Mouse (Mus musculus): ENCODE results near the gene Cfap74.
"Not testable (repeated sequence)": the region's sequence is repeated elsewhere in the genome, so short reads cannot be mapped to it uniquely, and the experiment has no call there.

The Cfap74 gene

GRCm38 (mm10) chr4:155408695-155409057 lies 314 bp upstream of the Cfap74 start:
- DNase-seq (ENCODE audit: low spot score), result no peak

- DNase-seq (ENCODE audit: low spot score), result no peak
Observed at GRCm38 (mm10) chr4:155412124-155412523, 3.1 kb downstream of the Cfap74 start.

DNA sequence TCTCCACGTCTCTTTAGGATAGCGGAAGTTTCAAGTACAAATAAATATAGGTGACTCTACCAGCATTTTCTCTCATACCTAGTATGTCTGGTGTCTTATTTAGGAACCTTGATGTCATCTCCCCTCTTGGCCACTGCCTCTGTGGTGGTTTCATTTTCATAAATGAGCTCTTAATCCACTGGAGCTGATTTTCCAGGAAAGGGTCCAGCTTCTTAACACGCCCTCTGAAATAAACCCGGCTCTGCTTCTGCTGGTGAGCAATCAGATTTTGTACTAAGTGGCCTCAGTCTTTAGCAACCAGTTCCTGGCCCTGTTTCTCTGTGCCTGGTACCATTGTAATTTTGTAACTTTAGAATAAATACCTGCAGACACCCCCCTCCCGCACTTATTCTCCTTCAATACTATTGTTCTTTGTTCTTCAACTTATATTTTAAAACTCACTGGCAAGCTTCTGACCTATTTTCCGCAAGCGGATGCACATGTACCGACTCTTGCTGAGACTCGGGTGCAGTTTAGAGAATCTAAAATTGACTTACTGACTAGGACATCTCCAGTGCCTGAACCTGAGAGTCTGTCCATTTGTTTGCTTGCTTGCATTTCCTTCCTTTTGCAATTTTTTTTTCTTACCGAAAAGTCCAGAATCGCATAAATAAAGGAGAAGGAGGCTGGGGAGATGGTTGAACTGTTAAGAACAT lies 4.8 kb downstream of the Cfap74 start:
- no peak for DNase-seq (ENCODE audit: low spot score)

GRCm38 (mm10) chr4:155414656-155415235 lies 5.8 kb downstream of the Cfap74 start:
- no peak for DNase-seq (ENCODE audit: low spot score)

GRCm38 (mm10) chr4:155420137-155420536 lies 11.1 kb downstream of the Cfap74 start:
- DNase-seq (ENCODE audit: low spot score), result no peak

DNA sequence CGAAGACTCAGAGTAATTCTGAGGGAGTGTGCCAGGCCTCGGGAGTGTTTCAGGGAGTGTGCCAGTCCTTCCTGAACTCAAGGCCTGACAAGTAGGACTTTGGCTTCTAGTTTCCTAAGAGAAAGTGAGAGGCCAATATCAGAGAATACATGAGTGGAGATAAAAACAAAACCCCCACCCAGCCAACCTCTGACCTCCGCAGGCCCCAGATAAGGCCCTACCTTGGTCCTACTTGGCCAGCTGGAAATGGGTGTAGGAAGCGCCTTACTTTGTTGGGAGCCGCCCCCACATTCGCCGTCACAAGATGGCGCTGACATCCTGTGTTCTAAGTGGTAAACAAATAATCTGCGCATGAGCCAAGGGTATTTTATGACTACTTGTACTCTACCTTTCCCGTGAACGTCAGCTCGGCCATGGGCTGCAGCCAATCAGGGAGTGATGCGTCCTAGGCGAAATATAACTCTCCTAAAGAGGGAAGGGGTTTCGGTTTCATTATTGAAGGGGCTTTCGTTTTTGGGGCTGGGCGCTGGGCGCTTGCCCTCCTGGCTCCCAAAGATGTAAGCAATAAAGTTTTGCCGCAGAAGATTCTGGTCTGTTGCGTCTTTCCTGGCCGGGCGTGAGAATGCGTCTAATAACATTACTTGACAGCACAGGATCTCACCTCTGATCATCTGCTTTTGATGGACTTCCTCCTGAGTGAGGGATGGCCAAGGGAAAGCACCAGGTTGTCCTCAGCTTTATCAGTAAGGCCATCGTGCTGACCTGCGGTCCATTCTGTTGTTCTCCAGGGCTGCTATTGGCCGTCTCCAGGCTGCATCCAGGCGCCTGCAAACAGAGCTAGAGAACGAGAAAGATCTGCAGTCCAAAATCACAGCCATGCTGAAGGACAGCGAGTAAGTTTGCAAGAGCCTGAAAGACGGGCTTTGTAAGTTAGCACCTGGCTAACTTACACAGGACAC lies 12.7 kb downstream of the Cfap74 start:
- not testable (repeated sequence) for DNase-seq (ENCODE audit: low spot score)

DNA sequence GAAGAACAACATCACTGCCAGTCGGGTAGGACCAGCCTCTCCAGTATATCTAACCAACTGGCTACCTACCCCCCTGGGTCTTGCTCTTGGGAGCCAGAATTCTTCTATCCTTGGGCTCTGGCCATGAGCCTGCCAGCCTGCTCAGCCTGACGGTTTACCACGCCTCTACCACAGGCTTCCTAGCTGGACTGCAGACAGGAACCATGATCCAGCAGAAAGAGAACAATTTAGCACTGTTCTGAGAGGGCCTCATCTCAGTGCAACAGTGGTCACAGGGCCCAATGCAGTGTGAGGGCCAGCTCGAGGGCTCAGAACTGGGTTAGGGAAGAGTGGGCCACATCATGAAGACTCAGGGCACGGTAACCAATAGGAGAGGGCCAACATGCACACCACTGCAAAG lies 15.0 kb downstream of the Cfap74 start:
- no peak for DNase-seq (ENCODE audit: low spot score)

DNA sequence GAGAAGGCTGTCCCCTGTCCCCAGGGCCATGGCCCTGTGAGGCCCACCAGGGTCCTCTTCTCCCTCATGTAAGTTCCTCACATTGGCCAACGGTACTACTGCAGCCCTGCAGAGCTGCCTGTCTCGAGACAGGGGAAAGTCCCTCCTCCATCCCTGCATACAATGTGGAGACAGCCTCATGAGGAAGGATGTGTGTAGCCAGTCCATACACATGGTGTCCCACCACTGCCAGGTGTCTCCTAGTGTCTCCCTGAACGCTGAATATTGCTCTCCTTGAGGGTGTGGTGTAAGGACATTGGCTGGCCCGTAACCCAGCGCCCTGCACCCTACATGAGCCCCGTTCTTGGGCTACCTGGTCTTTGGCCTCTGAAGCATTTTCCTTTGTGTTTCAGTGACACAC lies 17.3 kb downstream of the Cfap74 start:
- no peak for DNase-seq (ENCODE audit: low spot score)

- DNase-seq (ENCODE audit: low spot score), result no peak
Observed at GRCm38 (mm10) chr4:155428442-155428841, 19.5 kb downstream of the Cfap74 start.

DNA sequence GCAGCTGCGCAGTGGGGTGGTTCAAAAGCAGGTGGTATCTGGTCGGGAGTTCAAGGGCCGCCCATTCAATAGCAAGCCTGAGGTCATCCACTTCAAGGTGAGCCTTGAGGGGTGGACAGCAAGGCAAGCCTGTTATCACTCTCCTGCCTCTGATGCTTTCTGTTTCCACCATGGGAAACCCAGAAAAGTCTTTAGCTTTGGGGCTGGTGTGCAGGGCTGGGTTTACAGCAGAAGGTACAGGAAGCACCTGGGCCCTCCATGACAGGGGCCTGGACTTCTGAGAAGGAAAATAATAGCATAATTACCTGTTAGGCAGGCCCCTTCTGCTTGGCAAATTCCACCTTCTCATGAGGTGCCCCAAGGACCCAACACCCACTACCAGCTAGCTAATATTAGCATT lies 20.2 kb downstream of the Cfap74 start:
- DNase-seq (ENCODE audit: low spot score), result no peak

DNA sequence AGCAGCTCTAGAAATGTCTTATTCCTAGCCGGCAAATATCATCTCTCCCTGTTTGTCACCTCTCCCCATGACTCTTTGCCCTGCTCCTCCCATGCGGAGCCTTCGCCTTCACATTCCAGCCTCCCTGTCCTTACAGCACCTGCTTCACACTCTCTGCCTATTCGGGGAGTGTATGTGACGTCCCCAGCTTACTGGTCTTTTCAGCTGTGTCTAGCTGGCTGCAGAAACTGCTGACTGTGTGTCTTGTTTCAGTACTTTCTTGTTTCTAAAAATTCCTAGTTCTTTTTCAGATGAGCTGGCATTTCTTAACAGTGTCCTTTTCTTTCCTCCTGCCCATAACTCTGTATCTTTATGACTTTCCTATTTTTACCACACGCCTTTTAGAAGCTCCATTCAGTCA lies 23.4 kb downstream of the Cfap74 start:
- no peak for DNase-seq (ENCODE audit: low spot score)

- no peak for DNase-seq (ENCODE audit: low spot score)
Observed at GRCm38 (mm10) chr4:155433993-155434392, 25.0 kb downstream of the Cfap74 start.

- no peak for DNase-seq (ENCODE audit: low spot score)
Observed at GRCm38 (mm10) chr4:155442808-155443207, 33.8 kb downstream of the Cfap74 start.

DNA sequence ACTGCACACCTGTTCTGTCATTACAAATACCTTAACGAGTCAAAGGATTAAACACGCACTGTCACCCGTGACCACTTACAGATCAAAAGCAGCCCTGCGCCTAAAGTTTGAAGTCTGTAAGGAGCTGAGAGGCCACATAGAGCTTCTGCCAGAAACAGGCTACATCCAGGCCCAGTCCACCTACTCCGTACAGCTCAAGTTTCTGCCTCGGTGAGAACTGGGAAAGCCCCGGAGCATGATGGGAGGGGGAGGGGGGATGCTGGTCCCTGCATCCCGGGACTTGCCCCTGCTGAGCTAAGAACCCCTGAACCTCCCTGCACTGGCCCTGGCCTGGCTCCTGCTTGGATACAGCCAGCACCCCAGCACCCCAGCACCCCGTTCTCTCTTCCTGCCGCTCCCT lies 42.6 kb downstream of the Cfap74 start:
- DNase-seq (ENCODE audit: low spot score), result no peak

- DNase-seq (ENCODE audit: low spot score), result no peak
Observed at GRCm38 (mm10) chr4:155458575-155458974, 49.6 kb downstream of the Cfap74 start.

DNA sequence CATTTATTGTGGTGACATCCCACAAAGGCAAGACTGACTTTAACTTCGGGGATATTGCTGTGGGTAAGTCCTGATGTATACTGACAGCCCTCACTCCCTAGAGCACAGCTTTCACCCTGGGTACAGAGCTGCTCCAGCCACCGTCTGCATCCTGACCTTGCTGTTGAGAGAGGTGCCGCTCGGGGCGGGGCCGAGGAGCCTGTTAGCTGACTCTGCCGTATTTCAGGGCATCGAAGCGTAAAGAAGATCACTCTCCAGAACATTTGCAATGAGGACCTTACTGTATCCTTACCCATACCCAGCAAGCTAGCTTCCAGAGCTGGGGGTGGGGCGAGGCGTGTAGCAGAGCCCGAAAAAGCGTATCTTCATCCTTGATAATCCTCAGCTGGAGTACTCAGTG lies 54.1 kb downstream of the Cfap74 start:
- DNase-seq (ENCODE audit: low spot score), result no peak

- DNase-seq (ENCODE audit: low spot score), result no peak
Observed at GRCm38 (mm10) chr4:155463611-155464010, 54.6 kb downstream of the Cfap74 start.

DNA sequence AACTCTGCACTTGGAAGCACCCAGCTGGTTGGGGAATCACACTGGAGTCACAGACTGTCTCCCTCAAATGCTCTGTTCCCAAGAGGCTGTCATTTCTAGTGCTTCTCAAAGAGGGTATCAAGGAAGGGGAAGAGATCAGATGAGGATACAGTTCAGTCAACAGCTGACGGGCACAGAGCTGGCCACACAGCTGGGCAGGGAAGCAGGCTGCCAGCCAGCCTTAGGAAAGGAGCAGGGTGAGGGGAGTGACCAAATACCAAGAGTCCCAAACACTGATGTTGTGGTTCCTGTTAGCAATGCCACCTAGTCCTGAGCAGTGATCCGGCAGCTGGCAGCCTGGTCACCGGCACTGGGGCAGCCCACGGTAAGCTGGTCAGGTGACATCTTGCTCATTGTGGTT lies 55.1 kb downstream of the Cfap74 start:
- no peak for DNase-seq (ENCODE audit: low spot score)

- no peak for DNase-seq (ENCODE audit: low spot score)
Observed at GRCm38 (mm10) chr4:155465607-155466006, 56.6 kb downstream of the Cfap74 start.

DNA sequence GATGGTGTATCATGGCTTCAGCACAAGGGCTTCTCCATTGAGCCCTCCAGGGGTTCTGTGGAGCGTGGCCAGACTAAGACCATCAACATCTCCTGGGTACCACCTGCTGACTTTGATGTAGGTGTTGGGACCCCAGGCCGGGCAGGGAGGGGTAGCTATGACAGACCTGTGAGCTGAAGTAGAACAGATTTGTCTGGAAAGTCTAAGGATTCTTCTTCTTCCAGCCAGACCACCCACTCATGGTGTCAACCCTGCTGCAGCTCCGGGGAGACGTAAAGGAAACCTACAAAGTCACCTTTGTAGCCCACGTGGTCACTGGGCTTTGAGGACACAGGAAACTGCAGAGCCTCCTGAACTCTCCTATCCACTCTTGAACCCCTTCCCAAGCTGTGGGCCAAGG lies 57.1 kb downstream of the Cfap74 start:
- DNase-seq (ENCODE audit: low spot score), result no peak

- no peak for DNase-seq (ENCODE audit: low spot score)
Observed at GRCm38 (mm10) chr4:155467237-155468010, 58.4 kb downstream of the Cfap74 start.

GRCm38 (mm10) chr4:155468952-155469351 lies 60.0 kb downstream of the Cfap74 start, which contains the start of gene Tmem52:
TSS of gene Tmem52 (plus strand) at chr4:155469114.
- peak; percentile 43 for DNase-seq (ENCODE audit: low spot score)

Measured in MN1 (cell line).